Mouse (Mus musculus) liver, embryonic 12.5 days (tissue): ENCODE data around the gene Dcst2. TPM values are rescaled to one million over a fixed set of nuclear protein-coding genes. Genes with fewer than 3 reads are reported as not detected.

Source experiments
- ATAC-seq: fragments of 200-750 bp; cut with Nextera tagmentation; 2 replicates; pipeline ENCODE4 v1.8.0; 2017; ENCODE audit warnings: moderate number of reproducible peaks, mild to moderate bottlenecking, moderate library complexity
- H3K27ac ChIP-seq: fragments of 300-500 bp; sonication (generic); 2 replicates; pipeline ENCODE4 v1.5.1; 2016; ENCODE audit warnings: mild to moderate bottlenecking
- H3K27me3 ChIP-seq: fragments of 300-500 bp; sonication (generic); replicated peaks from 2 replicates; pipeline ENCODE4 v1.6.1; 2016; ENCODE audit warnings: mild to moderate bottlenecking, moderate library complexity
- H3K36me3 ChIP-seq: fragments of 300-500 bp; sonication (generic); 2 replicates; pipeline ENCODE4 v1.6.1; 2016; ENCODE audit warnings: mild to moderate bottlenecking, moderate library complexity
- H3K4me1 ChIP-seq: fragments of 300-500 bp; sonication (generic); 2 replicates; pipeline ENCODE4 v1.6.1; 2016
- H3K4me2 ChIP-seq: fragments of 300-500 bp; sonication (generic); 2 replicates; pipeline ENCODE4 v1.6.1; 2016; ENCODE audit warnings: mild to moderate bottlenecking, moderate library complexity
- H3K4me3 ChIP-seq: fragments of 300-500 bp; sonication (generic); 2 replicates; pipeline ENCODE4 v1.5.1; 2016; ENCODE audit warnings: mild to moderate bottlenecking, moderate library complexity
- H3K9ac ChIP-seq: fragments of 300-500 bp; sonication (generic); 2 replicates; pipeline ENCODE4 v1.6.1; 2016; ENCODE audit warnings: mild to moderate bottlenecking, moderate library complexity
- H3K9me3 ChIP-seq: fragments of 300-500 bp; sonication (generic); replicated peaks from 2 replicates; pipeline ENCODE4 v1.6.1; 2016; ENCODE audit warnings: mild to moderate bottlenecking, moderate library complexity
- WGBS: fragments of 180-500 bp; shearing (Covaris S2); methylation state at CpG from one replicate; pipeline ENCODE4 v1.1.7; 2016; ENCODE audit not compliant: insufficient replicate concordance; 5-methylcytosine and 5-hydroxymethylcytosine counted together
- polyA plus RNA-seq: library from polyadenylated mRNA; unstranded; fragments of >200 nt; fragmentation: Nextera tagmentation; extraction: Ambion mirVana; gene quantifications from 2 replicates; pipeline ENCODE4 v1.2.1, GENCODE M21; 2016

Gene Dcst2
- polyA plus RNA-seq, 1 experiment from 2014 or later, result 0.05 TPM

DNA sequence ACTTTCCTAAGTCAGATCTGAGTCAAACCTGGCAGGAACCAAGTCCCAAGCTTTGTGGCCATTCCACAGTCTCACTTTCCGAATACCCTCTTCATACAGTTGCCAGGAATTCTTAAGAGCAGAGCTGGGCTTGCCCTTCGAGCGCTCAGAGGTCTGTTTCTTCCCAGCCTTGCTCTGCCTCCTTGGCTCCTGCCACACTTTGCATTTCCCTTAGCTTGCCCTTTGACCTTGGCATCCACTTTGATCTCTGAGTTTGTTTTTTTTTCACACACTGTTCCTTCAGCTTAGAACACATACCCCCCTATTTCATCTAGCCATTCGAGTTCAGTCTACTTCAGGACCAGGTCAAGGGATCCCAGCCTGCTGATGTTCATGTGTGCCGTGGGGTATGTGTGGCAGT is 10.5 kb upstream of the Dcst2 start:
- Histone ChIP-seq H3K4me2 (no peak overlapping the region), H3K27ac (no peak overlapping the region), H3K9ac (no peak overlapping the region), H3K4me1 (peaks cover 25% of the 10 kb centered on the region), H3K9me3 (no peaks in the 10 kb centered on the region), H3K4me3 (no peak overlapping the region), H3K27me3 (peaks cover 87% of the 10 kb centered on the region), H3K36me3 (no peaks in the 10 kb centered on the region)
- ATAC-seq, result no peak
- WGBS, result 58% methylated on average over 5 of the region's 5 CpGs

DNA sequence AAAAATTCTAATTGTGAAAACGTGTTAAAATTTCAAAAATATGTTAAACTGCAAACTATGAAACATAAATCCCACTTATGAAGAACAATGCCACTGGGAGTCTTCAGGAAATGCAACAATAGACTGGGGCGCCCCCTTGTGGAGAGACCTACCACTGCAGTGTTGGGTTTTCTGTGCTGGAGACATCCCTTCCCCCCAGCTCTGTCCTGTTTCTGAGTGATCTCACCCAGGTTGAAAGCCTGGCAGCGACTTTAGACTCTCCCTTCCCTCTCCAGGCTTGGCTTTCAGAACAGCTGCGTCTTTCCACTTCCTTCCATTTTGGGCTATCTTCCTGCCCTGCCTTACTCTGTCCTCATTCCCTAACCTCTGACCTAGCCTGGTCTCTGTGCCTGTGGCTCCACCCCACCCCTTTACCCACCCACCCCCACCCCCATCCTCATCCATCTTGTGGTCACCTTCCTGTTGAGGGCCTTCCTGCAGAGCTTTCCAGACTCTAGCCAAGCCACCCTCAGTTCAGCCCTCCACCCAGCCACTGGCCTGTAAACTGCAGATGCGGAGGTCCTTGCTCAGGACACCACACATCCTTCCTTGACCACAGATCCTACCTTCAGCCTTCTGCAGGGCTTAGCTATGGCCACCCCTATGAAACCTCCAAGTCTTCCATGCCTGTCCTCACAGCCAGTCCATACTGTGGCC is 6.8 kb upstream of the Dcst2 start:
- WGBS, result 9% methylated on average over 5 of the region's 5 CpGs
- Histone ChIP-seq H3K4me2 (no peak overlapping the region), H3K36me3 (no peaks in the 10 kb centered on the region), H3K4me1 (peaks cover 12% of the 10 kb centered on the region), H3K27me3 (peaks cover 72% of the 10 kb centered on the region), H3K27ac (no peak overlapping the region), H3K4me3 (no peak overlapping the region), H3K9me3 (no peaks in the 10 kb centered on the region), H3K9ac (no peak overlapping the region)
- no peak for ATAC-seq

DNA sequence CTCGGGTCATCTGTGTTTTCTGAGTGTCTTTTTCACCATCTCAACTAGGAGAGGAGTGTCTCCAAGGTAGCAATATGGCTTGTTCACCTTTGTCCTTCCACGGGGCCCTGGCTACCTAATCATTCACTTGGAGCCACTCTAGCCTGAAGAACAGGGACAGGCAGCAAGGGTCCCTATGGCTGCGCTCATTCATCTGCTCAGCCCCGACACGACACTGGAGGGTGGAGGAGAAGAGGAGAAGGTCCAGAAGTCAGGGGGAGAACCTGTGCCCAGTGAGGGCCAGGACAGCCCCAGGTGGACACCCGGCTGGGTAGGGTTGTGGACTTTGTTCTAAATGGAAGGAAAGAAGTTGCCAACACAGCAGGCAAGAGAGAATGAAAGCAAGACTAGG is 6.3 kb upstream of the Dcst2 start:
- 59% methylated on average over 6 of the region's 6 CpGs for WGBS
- Histone ChIP-seq H3K4me3 (no peak overlapping the region), H3K36me3 (no peaks in the 10 kb centered on the region), H3K27ac (no peak overlapping the region), H3K4me2 (no peak overlapping the region), H3K9ac (no peak overlapping the region), H3K27me3 (peaks cover 66% of the 10 kb centered on the region), H3K9me3 (no peaks in the 10 kb centered on the region), H3K4me1 (peaks cover 6% of the 10 kb centered on the region; the same call in 1 of the 2 replicates)
- no peak for ATAC-seq

DNA sequence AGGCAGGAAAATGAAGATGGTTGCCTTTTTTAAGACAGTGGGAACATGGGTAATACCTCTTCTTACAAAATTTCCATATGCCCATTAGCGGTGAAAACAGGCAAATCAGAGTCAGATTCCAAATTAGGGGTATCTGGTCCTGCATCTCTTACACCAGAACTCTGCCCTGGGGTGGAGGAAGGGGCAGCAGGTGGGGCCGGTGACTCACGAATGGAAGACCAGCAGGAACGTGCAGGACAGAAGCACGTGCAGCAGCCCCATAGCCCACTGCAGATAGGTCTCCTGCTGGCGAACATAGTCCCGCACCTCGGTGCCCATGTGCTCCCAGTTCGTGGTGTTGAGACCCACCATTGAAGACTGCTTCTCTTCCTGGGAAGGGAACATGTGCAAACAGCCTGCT is 5.7 kb upstream of the Dcst2 start:
- ATAC-seq, result no peak
- Histone ChIP-seq H3K4me1 (peaks cover 6% of the 10 kb centered on the region; the same call in 1 of the 2 replicates), H3K9ac (no peak overlapping the region), H3K9me3 (no peaks in the 10 kb centered on the region), H3K4me2 (no peak overlapping the region), H3K27ac (no peak overlapping the region), H3K36me3 (no peaks in the 10 kb centered on the region), H3K27me3 (peaks cover 61% of the 10 kb centered on the region), H3K4me3 (no peak overlapping the region)
- 50% methylated on average over 9 of the region's 9 CpGs for WGBS

DNA sequence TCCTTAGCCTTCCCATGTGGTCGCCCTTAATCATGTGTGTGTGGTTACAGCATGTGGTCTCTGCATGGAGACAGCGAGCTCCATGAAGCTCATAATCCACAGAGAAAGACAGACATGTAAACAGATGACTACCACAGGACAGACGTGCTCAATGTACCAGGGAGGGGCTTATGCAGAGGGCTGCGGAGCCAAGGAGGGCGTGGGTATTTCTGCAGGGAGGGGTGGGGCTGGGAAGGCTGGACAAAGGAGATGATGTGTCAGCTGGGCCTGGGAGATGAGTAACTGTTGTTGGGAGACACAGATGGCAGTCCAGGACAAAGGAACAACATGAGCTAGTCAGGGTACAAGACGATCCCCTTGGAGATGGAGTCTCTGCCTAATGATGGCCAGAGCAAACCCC is 2.1 kb upstream of the Dcst2 start:
- ATAC-seq, result no peak
- no peaks in the 10 kb centered on the region for H3K4me1 ChIP-seq
- peaks cover 28% of the 10 kb centered on the region for H3K27me3 ChIP-seq
- no peak overlapping the region for H3K4me2 ChIP-seq
- no peak overlapping the region for H3K9ac ChIP-seq
- 54% methylated on average over 6 of the region's 6 CpGs for WGBS
- H3K9me3 ChIP-seq, result no peaks in the 10 kb centered on the region
- H3K36me3 ChIP-seq, result no peaks in the 10 kb centered on the region
- no peak overlapping the region for H3K27ac ChIP-seq
- H3K4me3 ChIP-seq, result no peak overlapping the region

DNA sequence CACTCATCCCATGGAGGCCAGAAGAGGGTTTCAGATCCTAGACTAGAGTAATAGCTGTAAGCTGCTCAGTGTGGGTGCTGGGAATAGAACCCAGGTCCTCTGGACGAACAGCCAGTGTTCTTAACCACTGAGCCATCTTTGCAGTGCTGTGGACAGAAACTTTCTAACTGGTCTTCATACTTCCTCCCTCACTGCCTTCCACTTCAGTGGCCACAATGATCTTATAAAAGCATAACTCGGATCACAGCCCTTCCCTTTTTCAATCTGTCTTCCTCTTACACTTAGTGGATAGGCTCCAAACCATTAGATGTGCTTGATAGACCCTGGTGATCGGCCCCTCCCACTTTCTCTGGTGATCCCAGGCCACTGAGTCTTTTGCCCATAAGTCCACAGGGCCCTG is 1.5 kb upstream of the Dcst2 start:
- no peaks in the 10 kb centered on the region for H3K9me3 ChIP-seq
- H3K9ac ChIP-seq, result no peak overlapping the region
- H3K27me3 ChIP-seq, result peaks cover 34% of the 10 kb centered on the region
- 42% methylated on average over 3 of the region's 3 CpGs for WGBS
- no peaks in the 10 kb centered on the region for H3K4me1 ChIP-seq
- no peak overlapping the region for H3K4me2 ChIP-seq
- H3K27ac ChIP-seq, result no peak overlapping the region
- no peak overlapping the region for H3K4me3 ChIP-seq
- no peaks in the 10 kb centered on the region for H3K36me3 ChIP-seq
- no peak for ATAC-seq

DNA sequence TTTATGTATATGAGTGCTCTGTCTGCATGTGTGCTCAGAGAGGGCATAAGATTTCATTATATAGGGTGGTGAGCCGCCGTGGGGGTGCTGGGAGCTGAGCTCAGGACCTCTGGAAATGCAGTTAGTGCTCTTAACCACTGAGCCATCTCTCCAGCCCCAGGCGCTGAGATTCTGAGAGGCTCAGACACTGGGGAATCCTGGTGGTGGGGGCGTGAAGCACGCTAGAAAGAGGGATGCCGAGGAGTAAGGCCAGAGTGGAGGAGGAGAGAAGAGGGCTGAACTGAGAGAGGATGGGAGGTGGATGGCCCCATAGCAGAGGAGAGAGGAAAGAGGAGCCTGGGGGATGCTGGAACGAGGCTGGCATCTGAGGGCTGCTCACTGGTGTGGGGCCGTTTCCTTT is 2.9 kb downstream of the Dcst2 start:
- no peak overlapping the region for H3K9ac ChIP-seq
- no peak overlapping the region for H3K27ac ChIP-seq
- no peak overlapping the region for H3K4me3 ChIP-seq
- H3K9me3 ChIP-seq, result no peaks in the 10 kb centered on the region
- H3K36me3 ChIP-seq, result no peaks in the 10 kb centered on the region
- WGBS, result 57% methylated on average over 8 of the region's 8 CpGs
- H3K4me2 ChIP-seq, result no peak overlapping the region
- no peaks in the 10 kb centered on the region for H3K4me1 ChIP-seq
- peaks cover 13% of the 10 kb centered on the region; the same call in 1 of the 2 replicates for H3K27me3 ChIP-seq
- ATAC-seq, result no peak

DNA sequence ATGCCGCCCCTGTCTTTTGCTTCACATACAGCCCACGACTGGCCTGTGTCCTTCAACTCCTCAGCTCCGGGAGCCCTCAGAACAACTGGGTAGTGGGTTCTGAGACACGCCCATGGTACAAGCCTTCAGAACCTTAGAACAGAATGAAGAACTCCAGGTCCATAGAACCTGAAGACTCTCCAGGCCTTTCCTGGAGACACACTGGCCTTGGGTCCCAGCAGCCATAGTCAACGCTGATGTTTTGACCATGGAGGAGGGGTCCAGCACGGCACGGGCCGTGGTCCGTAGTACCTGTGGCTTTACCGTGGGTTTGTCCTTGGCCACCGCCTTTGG is 3.3 kb downstream of the Dcst2 start, which contains the start of gene Dcst1:
Gene Dcst1, minus strand, starts transcription at position 101 of the 333 bp plus-strand sequence.
- ATAC-seq, result no peak
- H3K9ac ChIP-seq, result no peak within 1 kb of the TSS
- H3K4me3 ChIP-seq, result no peak within 1 kb of the TSS
- no peak within 1 kb of the TSS for H3K4me2 ChIP-seq
- 68% methylated on average over 11 of the region's 11 CpGs for WGBS
- H3K27ac ChIP-seq, result no peak within 1 kb of the TSS
- no peaks in the 10 kb centered on the region for H3K9me3 ChIP-seq
- no peaks in the 10 kb centered on the region for H3K4me1 ChIP-seq
- H3K27me3 ChIP-seq, result peaks cover 13% of the 10 kb centered on the region; the same call in 1 of the 2 replicates
- H3K36me3 ChIP-seq, result no peaks in the 10 kb centered on the region

DNA sequence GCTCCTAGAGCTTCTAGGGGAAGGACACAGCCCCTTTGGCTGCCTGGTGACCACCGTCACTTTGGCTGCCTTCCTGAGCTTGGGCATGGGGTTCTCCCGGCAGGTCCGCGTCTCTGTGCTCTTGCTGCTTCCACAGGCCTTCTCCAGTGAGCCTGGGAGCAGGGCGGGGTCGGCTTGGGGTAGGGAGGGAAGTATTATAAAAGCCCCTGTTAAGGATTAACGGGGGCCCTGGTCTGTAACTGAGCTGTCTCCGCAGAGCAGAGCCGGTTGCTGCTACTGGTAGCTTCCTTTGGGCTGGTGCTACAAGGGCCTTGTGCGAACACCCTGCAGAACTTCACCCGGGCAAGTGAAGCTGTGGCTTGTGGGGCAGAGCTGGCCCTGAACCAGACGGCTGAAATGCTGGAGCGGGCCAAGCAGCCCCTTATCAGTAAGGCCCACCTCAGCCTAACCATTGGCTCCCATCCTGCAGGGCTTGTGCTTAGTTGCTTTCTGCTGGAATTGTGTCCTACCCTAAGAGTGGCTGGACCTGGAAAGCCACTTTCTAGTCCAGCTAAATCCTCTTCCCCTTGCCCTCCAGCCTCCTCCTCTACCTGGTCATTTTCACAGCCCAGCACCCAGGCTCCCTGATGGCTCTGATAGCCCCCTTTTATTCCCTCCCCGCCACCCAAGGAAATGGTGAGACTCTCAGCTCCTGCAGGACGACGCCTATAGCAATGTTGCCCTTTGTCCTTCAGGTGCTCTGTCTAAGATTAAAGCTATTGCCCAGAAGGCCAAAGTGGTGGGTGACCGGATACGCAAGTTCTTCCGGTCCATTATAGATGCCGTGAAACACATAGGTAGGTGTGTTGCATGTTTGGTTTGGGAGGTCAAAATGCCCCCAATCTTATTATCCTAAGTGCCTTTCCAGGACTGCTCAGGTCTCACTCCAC is 4.0 kb downstream of the Dcst2 start:
- Histone ChIP-seq H3K4me3 (no peak overlapping the region), H3K4me1 (no peaks in the 10 kb centered on the region), H3K9me3 (no peaks in the 10 kb centered on the region), H3K27ac (no peak overlapping the region), H3K4me2 (no peak overlapping the region), H3K9ac (no peak overlapping the region), H3K27me3 (peaks cover 13% of the 10 kb centered on the region; the same call in 1 of the 2 replicates), H3K36me3 (no peaks in the 10 kb centered on the region)
- ATAC-seq, result no peak
- WGBS, result 61% methylated on average over 20 of the region's 20 CpGs

DNA sequence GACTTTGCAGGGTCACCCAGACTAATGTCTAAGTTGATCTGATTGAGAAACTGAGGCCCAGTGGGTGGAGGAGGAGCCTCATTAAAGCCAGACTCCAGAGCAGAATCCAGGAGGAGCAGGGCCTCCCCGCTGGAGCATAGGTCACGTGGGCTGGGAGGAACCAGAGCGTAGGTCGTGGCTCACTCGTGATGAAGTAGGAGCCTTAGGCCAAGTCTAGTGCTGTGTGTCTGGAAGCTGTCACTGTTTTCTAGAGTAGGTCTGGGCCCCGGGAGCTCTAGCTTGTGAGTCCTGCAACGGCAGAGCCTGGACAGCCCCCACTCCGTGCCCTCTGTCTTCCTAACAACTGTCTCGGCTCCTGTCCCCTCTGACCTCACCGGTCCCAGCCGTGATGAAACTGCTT is 5.6 kb downstream of the Dcst2 start:
- 65% methylated on average over 11 of the region's 11 CpGs for WGBS

DNA sequence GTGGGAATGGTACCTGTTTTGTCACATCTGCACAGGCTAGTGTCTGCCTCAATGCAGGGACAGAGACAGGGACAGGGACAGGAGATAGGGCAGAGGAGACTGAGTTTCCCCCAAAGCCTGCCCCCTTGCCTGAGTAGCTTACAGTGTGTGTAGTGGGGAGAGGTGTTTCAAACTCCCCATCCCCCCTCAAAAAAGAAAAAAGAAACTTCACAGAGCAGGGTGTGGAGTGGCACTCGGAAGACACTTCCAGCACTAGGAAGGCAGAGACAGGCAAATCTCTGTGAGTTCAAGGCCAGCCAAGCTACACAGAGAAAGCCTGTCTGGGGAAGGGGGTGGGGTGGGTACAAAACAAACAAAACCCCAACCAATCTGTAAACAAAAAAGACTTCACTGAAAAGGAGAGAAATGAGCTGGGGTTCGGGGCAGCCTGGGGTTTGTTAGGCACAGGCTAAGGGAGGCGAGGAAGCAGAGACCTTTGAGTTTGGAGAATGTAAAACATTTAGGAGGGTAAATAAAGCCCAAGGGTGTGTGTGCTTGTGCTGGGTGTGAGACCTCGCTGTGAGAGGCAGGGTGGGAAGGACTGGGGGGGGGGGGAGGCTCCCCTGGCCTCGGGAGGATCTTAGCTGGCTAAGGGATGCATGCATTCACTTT is 11.9 kb downstream of the Dcst2 start:
- no peak for ATAC-seq
- WGBS, result 34% methylated on average over 5 of the region's 5 CpGs
- Histone ChIP-seq H3K36me3 (no peaks in the 10 kb centered on the region), H3K27me3 (peaks cover 7% of the 10 kb centered on the region; the same call in 1 of the 2 replicates), H3K27ac (no peak overlapping the region; the same call in 1 of the 2 replicates), H3K4me2 (no peak overlapping the region), H3K4me1 (peaks cover 24% of the 10 kb centered on the region), H3K9ac (no peak overlapping the region), H3K9me3 (no peaks in the 10 kb centered on the region), H3K4me3 (no peak overlapping the region)

More for the DNA sequence above, 5.6 kb downstream of the Dcst2 start:
- Histone ChIP-seq H3K27ac (no peak overlapping the region), H3K27me3 (peaks cover 13% of the 10 kb centered on the region; the same call in 1 of the 2 replicates), H3K9me3 (no peaks in the 10 kb centered on the region), H3K4me1 (no peaks in the 10 kb centered on the region), H3K36me3 (no peaks in the 10 kb centered on the region), H3K9ac (no peak overlapping the region), H3K4me2 (no peak overlapping the region), H3K4me3 (no peak overlapping the region)
- no peak for ATAC-seq

DNA sequence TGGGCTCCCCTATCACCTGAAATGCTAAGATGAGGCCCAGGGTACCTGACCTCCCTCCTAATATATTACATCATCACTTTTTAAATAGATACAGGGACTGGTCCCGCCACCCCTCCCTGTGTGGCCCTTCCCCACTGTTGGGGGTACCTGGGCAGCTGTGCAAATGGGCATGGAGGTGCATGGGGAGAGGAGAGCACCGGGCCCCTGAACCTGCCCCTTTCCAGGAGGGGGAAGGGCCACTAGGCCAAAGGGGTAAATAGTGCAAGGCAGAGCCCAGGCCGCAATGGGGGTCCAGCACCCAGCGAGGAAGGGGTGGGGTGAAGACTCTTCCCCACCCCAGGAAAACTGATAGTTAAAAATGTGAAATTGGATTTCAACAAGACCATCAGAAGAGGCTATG is 16.1 kb downstream of the Dcst2 start:
- ATAC-seq, result no peak
- Histone ChIP-seq H3K4me2 (peak overlapping the region; percentile 78), H3K36me3 (peaks cover 20% of the 10 kb centered on the region), H3K4me3 (no peak overlapping the region), H3K4me1 (peaks cover 32% of the 10 kb centered on the region), H3K9me3 (no peaks in the 10 kb centered on the region), H3K27me3 (peaks cover 7% of the 10 kb centered on the region; the same call in 1 of the 2 replicates), H3K27ac (no peak overlapping the region), H3K9ac (no peak overlapping the region)
- 72% methylated on average over 4 of the region's 4 CpGs for WGBS
